Mouse (Mus musculus) forebrain, embryonic 11.5 days (tissue): ENCODE measurements around the gene Srpk2. TPM values are rescaled to one million over a fixed set of nuclear protein-coding genes. Genes with fewer than 3 reads are reported as not detected.
"Not testable (repeated sequence)": the region's sequence is repeated elsewhere in the genome, so short reads cannot be mapped to it uniquely, and the experiment has no call there.

Source experiments
- ATAC-seq: fragments of 200-750 bp; cut with Nextera tagmentation; replicated peaks from 2 replicates; pipeline ENCODE4 v1.8.0; 2017; ENCODE audit warnings: moderate TSS enrichment; ENCODE audit not compliant: low FRiP score
- DNase-seq: peaks from one replicate; pipeline ENCODE4 v3.0.0-alpha.2; 2017; ENCODE audit warnings: low spot score
- H3K27ac ChIP-seq: fragments of 300-500 bp; sonication (generic); 2 replicates; pipeline ENCODE4 v1.5.1; 2014; ENCODE audit warnings: low read depth, low read length
- H3K27me3 ChIP-seq: fragments of 300-500 bp; sonication (generic); 2 replicates; pipeline ENCODE4 v1.6.1; 2014; ENCODE audit warnings: mild to moderate bottlenecking, low read length, mixed read lengths; ENCODE audit not compliant: control insufficient read depth, insufficient read depth
- H3K36me3 ChIP-seq: fragments of 300-500 bp; sonication (generic); 2 replicates; pipeline ENCODE4 v1.6.1; 2014; ENCODE audit warnings: mild to moderate bottlenecking, low read length, moderate library complexity, mixed read lengths; ENCODE audit not compliant: control insufficient read depth, insufficient read depth
- H3K4me1 ChIP-seq: fragments of 300-500 bp; sonication (generic); replicated peaks from 2 replicates; pipeline ENCODE4 v1.6.1; 2014; ENCODE audit warnings: low read length, mixed read lengths; ENCODE audit not compliant: control insufficient read depth, insufficient read depth
- H3K4me2 ChIP-seq: fragments of 300-500 bp; sonication (generic); 2 replicates; pipeline ENCODE4 v1.6.1; 2014; ENCODE audit warnings: low read depth, mild to moderate bottlenecking, low read length, moderate library complexity, mixed read lengths; ENCODE audit not compliant: severe bottlenecking
- H3K4me3 ChIP-seq: fragments of 300-500 bp; sonication (generic); 2 replicates; pipeline ENCODE4 v1.5.1; 2014; ENCODE audit warnings: low read depth, low read length
- H3K9ac ChIP-seq: fragments of 300-500 bp; sonication (generic); 2 replicates; pipeline ENCODE4 v1.6.1; 2014; ENCODE audit warnings: low read length
- H3K9me3 ChIP-seq: fragments of 300-500 bp; sonication (generic); 2 replicates; pipeline ENCODE4 v1.6.1; 2016; ENCODE audit warnings: low read length, mixed read lengths; ENCODE audit not compliant: control insufficient read depth
- WGBS: fragments of 180-500 bp; shearing (Covaris S2); extraction: QIAGEN DNeasy Blood & Tissue Kit; methylation state at CpG from one replicate; pipeline ENCODE4 v1.1.7; 2014; 5-methylcytosine and 5-hydroxymethylcytosine counted together
- polyA plus RNA-seq: library from polyadenylated mRNA; unstranded; fragments of >200 nt; fragmentation: Nextera tagmentation; extraction: Ambion mirVana; gene quantifications from 2 replicates; pipeline ENCODE4 v1.2.1, GENCODE M21; 2014

The Srpk2 gene
- polyA plus RNA-seq, 1 experiment from 2014 or later: 61.1 TPM

- H3K27me3 ChIP-seq: no peaks in the 10 kb centered on the region
- 90% methylated on average over 4 of the region's 4 CpGs for WGBS
- H3K4me1 ChIP-seq: no peaks in the 10 kb centered on the region
- no peak overlapping the region for H3K27ac ChIP-seq
- no peaks in the 10 kb centered on the region for H3K9me3 ChIP-seq
- ATAC-seq: no peak
- no peak for DNase-seq
- no peak overlapping the region for H3K4me3 ChIP-seq
- H3K36me3 ChIP-seq: peaks cover 14% of the 10 kb centered on the region
- H3K9ac ChIP-seq: no peak overlapping the region
- no peak overlapping the region for H3K4me2 ChIP-seq
These were observed 195.2 kb downstream of the Srpk2 start for GRCm38 (mm10) chr5:23489231-23489630.

- 90% methylated on average over 7 of the region's 7 CpGs for WGBS
- ATAC-seq (no peak), DNase-seq (no peak)
- Histone ChIP-seq H3K9ac (no peak overlapping the region), H3K4me1 (no peaks in the 10 kb centered on the region), H3K9me3 (no peaks in the 10 kb centered on the region), H3K27me3 (no peaks in the 10 kb centered on the region), H3K4me2 (no peak overlapping the region), H3K4me3 (no peak overlapping the region), H3K27ac (no peak overlapping the region), H3K36me3 (peaks cover 6% of the 10 kb centered on the region; the same call in 1 of the 2 replicates)
These were observed 200.6 kb downstream of the Srpk2 start for GRCm38 (mm10) chr5:23483811-23484210.

GRCm38 (mm10) chr5:23473098-23473873 is 211.1 kb downstream of the Srpk2 start:
- Histone ChIP-seq H3K4me2 (no peak overlapping the region), H3K27me3 (no peaks in the 10 kb centered on the region), H3K36me3 (peaks cover 4% of the 10 kb centered on the region; the same call in 1 of the 2 replicates), H3K4me1 (no peaks in the 10 kb centered on the region), H3K4me3 (no peak overlapping the region), H3K9me3 (no peaks in the 10 kb centered on the region), H3K9ac (no peak overlapping the region), H3K27ac (no peak overlapping the region)
- DNase-seq: no peak
- ATAC-seq: no peak
- 81% methylated on average over 6 of the region's 6 CpGs for WGBS

GRCm38 (mm10) chr5:23466546-23466945 is 217.9 kb downstream of the Srpk2 start:
- peaks cover under 1% of the 10 kb centered on the region; the same call in 1 of the 2 replicates for H3K36me3 ChIP-seq

GRCm38 (mm10) chr5:23464743-23465142 is 219.7 kb downstream of the Srpk2 start:
- Histone ChIP-seq H3K27ac (no peak overlapping the region), H3K4me1 (no peaks in the 10 kb centered on the region), H3K27me3 (no peaks in the 10 kb centered on the region), H3K4me2 (no peak overlapping the region), H3K9ac (no peak overlapping the region), H3K4me3 (no peak overlapping the region), H3K36me3 (no peaks in the 10 kb centered on the region; the same call in 1 of the 2 replicates), H3K9me3 (no peaks in the 10 kb centered on the region)
- ATAC-seq: no peak
- no peak for DNase-seq
- 90% methylated on average over 7 of the region's 8 CpGs for WGBS

More at GRCm38 (mm10) chr5:23466546-23466945, 217.9 kb downstream of the Srpk2 start:
- no peaks in the 10 kb centered on the region for H3K4me1 ChIP-seq
- H3K27me3 ChIP-seq: no peaks in the 10 kb centered on the region
- no peak overlapping the region for H3K9ac ChIP-seq
- H3K4me2 ChIP-seq: no peak overlapping the region
- WGBS: 94% methylated on average over 4 of the region's 4 CpGs
- H3K27ac ChIP-seq: no peak overlapping the region
- H3K4me3 ChIP-seq: no peak overlapping the region
- H3K9me3 ChIP-seq: no peaks in the 10 kb centered on the region
- ATAC-seq: no peak
- no peak for DNase-seq

- no peak for DNase-seq
- Histone ChIP-seq H3K9me3 (no peaks in the 10 kb centered on the region), H3K4me1 (no peaks in the 10 kb centered on the region), H3K27me3 (no peaks in the 10 kb centered on the region), H3K4me2 (no peak overlapping the region), H3K36me3 (no peaks in the 10 kb centered on the region; the same call in 1 of the 2 replicates), H3K4me3 (no peak overlapping the region), H3K27ac (no peak overlapping the region), H3K9ac (no peak overlapping the region)
- ATAC-seq: no peak
- 98% methylated on average over 3 of the region's 3 CpGs for WGBS
These were observed 220.2 kb downstream of the Srpk2 start for GRCm38 (mm10) chr5:23464247-23464646.

- Histone ChIP-seq H3K4me3 (no peak overlapping the region), H3K4me2 (no peak overlapping the region), H3K27ac (no peak overlapping the region), H3K9me3 (no peaks in the 10 kb centered on the region), H3K27me3 (no peaks in the 10 kb centered on the region), H3K36me3 (no peaks in the 10 kb centered on the region; the same call in 1 of the 2 replicates), H3K9ac (no peak overlapping the region), H3K4me1 (no peaks in the 10 kb centered on the region)
- no peak for DNase-seq
- ATAC-seq: no peak
- WGBS: 61% methylated on average over 2 of the region's 2 CpGs
These were observed 222.7 kb downstream of the Srpk2 start for GRCm38 (mm10) chr5:23461688-23462087.

GRCm38 (mm10) chr5:23453561-23453960 is 230.9 kb downstream of the Srpk2 start:
- ATAC-seq, H3K36me3 ChIP-seq, DNase-seq: not testable (repeated sequence)

More at GRCm38 (mm10) chr5:23453561-23453960, 230.9 kb downstream of the Srpk2 start:
- not testable (repeated sequence) for H3K27me3 ChIP-seq, H3K4me3 ChIP-seq, H3K9ac ChIP-seq, H3K4me2 ChIP-seq, H3K27ac ChIP-seq, H3K9me3 ChIP-seq, H3K4me1 ChIP-seq
- WGBS: 75% methylated on average over 2 of the region's 2 CpGs
